Mouse (Mus musculus) granulocyte monocyte progenitor cell, adult 5-6 weeks (primary cell): Measurements from ENCODE around the gene Pdk2. TPM values are rescaled to one million over a fixed set of nuclear protein-coding genes. Genes with fewer than 3 reads are reported as not detected.

Source experiments
- ATAC-seq: replicated peaks from 2 replicates; pipeline ENCODE4 v1.8.0; 2016; ENCODE audit warnings: mild to moderate bottlenecking, moderate TSS enrichment, inconsistent platforms; ENCODE audit not compliant: poor library complexity, severe bottlenecking
- total RNA-seq, 2 experiments: library from RNA; stranded (forward) in 1 of 2; stranded (reverse) in 1 of 2; fragments of 200-712, 200-1000 nt in 1 of 2; fragments of >200 nt in 1 of 2; fragmentation: Nextera tagmentation in 1 of 2; gene quantifications; 2 replicates each; pipeline ENCODE4 v1.2.3; 2014 to 2017

Pdk2 gene
- total RNA-seq, 2 experiments from 2014 or later, result 1.8 to 9.8 TPM

DNA sequence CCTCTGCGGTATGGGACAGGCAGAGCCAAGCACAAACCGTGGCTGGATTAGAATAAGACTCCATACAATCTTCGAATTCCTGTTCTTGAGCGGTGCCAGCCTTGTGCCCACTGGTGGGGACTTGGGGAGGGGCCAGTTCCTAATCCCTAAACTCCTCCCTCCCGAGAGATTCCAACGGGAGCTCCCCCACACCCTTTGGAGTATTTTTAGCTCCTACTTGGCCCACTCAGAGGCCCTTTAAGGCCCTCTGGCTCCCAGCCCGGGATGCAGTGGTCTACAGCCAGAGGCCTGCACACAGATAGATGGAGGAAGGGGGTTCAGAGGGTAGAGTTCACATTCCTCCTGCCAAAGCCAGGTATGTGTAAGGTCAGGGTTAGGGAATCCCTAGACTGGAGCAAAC lies 30.1 kb upstream of the Pdk2 start:
- ATAC-seq, result no peak

DNA sequence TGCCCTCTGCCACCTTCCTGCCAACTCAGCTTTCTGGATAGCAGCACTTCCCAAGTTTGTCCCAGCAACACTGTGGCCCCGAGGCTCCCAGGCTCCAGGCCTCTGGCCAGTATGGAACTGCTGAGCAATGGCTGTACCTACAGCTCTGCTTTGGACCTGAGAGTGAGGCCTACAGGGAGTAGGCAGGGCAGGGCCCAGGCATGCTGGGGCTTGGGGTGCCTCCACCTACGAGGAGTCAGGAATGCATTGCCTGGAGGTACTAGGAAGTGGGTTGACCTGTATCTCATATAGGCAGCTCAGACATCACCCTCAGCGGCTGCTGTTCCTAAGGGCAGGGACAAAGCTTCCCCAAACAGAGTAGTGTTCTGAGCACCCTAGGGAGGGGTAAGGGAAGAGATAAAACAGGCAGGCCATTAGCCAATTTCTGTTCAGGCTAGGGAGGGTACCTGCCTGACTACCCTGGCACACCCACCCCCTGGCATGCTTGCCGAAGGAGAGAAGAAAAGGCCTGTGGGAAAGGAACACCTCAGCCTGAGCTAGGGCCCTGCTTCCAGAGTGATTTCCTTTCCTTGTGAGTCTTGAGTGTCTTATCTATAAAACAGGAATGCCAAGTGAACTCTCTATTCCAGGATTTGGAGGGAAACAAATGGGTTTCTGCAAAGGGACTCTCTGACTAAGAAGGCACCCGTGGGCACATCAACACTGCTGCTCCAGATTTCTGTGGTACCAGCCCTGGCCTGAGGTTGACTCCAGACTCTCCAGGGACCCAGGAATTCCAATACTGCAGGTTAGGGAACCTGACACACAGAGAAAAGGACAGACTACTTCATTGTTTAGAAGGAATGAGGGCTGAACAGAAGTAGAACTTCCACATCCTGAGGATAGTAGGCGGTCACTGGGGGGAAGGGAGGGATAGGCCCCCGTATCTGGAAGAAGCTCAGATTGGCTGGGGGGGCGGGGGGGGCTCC lies 29.3 kb upstream of the Pdk2 start:
- no peak for ATAC-seq

GRCm38 (mm10) chr11:95069226-95069957 lies 28.2 kb upstream of the Pdk2 start:
- no peak for ATAC-seq

- ATAC-seq, result no peak
Measured at GRCm38 (mm10) chr11:95056768-95057501, 15.8 kb upstream of the Pdk2 start.

GRCm38 (mm10) chr11:95053062-95053461 lies 11.9 kb upstream of the Pdk2 start:
- no peak for ATAC-seq

- peak; percentile 86 for ATAC-seq
Measured at GRCm38 (mm10) chr11:95046980-95047680, 6.0 kb upstream of the Pdk2 start.

- no peak for ATAC-seq
Measured at GRCm38 (mm10) chr11:95044185-95044870, 3.2 kb upstream of the Pdk2 start.

GRCm38 (mm10) chr11:95043608-95044007 lies 2.5 kb upstream of the Pdk2 start:
- no peak for ATAC-seq

GRCm38 (mm10) chr11:95043060-95043459 lies 1.9 kb upstream of the Pdk2 start:
- no peak for ATAC-seq

GRCm38 (mm10) chr11:95042096-95042495 lies 942 bp upstream of the Pdk2 start:
- ATAC-seq, result peak; percentile 52

- 0 out of 2 replicates have a peak, but pooled peaks have one; percentile 7 for ATAC-seq
Measured at GRCm38 (mm10) chr11:95040491-95041138, 539 bp downstream of the Pdk2 start.

DNA sequence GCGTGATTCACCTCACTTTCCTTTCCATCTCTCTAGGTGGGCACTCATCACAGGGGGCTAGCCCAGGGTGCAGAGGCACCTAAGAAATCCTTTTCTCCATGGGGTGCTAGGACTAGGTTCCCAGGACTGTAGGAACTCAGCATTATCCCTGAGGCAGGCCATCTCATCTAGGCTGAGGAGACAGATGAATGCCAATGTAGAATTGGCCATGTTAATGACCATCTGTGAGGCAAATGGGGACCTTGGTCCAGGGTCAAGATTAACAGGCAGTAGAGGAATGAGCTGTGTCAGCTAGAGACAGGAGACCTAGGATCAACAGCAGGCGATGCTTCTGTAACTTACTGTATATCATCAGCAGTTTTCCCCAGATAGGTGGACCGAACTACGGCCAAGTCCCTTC lies 1.4 kb downstream of the Pdk2 start:
- ATAC-seq, result no peak

- no peak for ATAC-seq
Measured at GRCm38 (mm10) chr11:95038818-95039655, 2.1 kb downstream of the Pdk2 start.

DNA sequence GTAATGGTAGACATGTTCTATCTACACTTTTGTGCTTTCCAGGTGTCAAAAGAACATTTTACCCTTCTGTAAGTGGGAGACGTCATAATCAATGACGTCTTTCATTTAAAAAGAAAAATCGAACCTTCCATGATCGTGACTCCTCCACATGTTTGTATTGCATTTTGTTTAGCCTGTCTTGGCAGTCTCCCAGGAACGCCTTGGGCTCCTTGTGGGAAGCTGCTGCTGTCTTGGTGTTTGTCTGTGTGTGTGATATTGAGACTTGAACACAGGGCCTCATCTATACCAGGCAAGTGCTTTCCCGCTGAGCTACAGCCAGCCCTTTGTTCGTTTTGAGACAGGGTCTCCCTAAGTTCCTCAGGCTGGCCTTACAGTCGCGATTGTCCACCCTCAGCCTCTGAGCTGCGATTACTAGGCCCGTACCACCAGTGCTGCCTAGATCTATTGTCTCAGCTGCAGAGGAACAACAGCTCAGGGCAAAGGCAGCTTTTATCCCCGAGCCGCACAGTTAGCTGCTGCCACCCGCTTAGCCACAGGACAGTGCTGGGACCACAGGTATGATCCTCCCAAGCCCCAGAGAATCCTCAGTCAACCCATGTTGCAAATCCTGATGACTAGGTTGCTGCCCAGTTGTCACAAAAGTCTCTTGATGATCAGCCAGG lies 2.9 kb downstream of the Pdk2 start:
- ATAC-seq, result no peak

GRCm38 (mm10) chr11:95037306-95037705 lies 3.8 kb downstream of the Pdk2 start:
- ATAC-seq, result no peak

- ATAC-seq, result no peak
Measured at GRCm38 (mm10) chr11:95036521-95036920, 4.6 kb downstream of the Pdk2 start.

GRCm38 (mm10) chr11:95034902-95035301 lies 6.3 kb downstream of the Pdk2 start:
- no peak for ATAC-seq

- ATAC-seq, result no peak
Measured at GRCm38 (mm10) chr11:95033617-95034016, 7.5 kb downstream of the Pdk2 start.
